ENCODE assay signal across 9 mouse cellular contexts in the genomic region with DNA sequence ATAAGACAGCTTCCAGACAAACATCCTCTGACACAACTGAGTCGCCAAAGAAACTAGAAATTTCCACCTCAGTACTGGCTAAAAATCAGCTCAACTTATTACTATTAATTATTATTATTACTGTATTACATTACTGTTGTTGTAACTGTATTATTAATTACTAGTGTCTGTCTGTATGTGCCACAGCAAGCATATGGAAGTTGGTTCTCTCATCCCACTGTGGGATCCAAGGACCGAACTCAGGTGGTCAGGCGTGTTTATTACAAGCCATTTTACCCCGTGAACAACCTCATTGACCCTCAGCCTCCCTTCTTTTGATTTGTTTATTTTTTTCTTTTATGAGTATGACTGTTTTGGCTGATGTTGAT. TPM values are rescaled to one million over a fixed set of nuclear protein-coding genes. Genes with fewer than 3 reads are reported as not detected.
DNase-seq lines count a peak whose midpoint lies in the region; ATAC-seq and TF ChIP-seq lines count a peak whose summit lies in the region.
"Had no signal": no experiment of that assay in that cellular context is flagged by ENCODE, and none has a peak within 500 bp of the region (broad histone marks: within the 10 kb centered on the region; RNA-seq: fewer than 3 reads in every experiment).

No protein-coding gene starts in this region.

- ATAC-seq in heart, embryonic 11.5 days (replicated peaks; ENCODE audit: insufficient number of reproducible peaks, low FRiP score, low TSS enrichment) = no peak
- ATAC-seq in G1E (ENCODE audit: extremely low read depth, insufficient number of reproducible peaks, low FRiP score, poor library complexity, severe bottlenecking) = no peak
- peak; percentile 46 for ATAC-seq in hindbrain, embryonic 12.5 days (ENCODE audit: low FRiP score)

- TF ChIP-seq CTCF in G1E (IDR thresholded peaks at IDR 0.05; ENCODE audit: low read depth, low read length) = no peak

- peak overlapping the region; percentile 73 for H3K4me2 ChIP-seq in heart, embryonic 11.5 days
- H3K4me2 ChIP-seq in hindbrain, embryonic 12.5 days (replicated peaks) = no peak overlapping the region

- H3K4me3 ChIP-seq in heart, embryonic 11.5 days (ENCODE audit: low read depth, low read length) = no peak overlapping the region
- H3K4me3 ChIP-seq in heart, embryonic 10.5 days = no peak overlapping the region
- peak overlapping the region; percentile 73 for H3K4me3 ChIP-seq in G1E (ENCODE audit: low read depth, low read length)
- H3K4me3 ChIP-seq in hindbrain, embryonic 12.5 days = no peak overlapping the region
- peak overlapping the region; percentile 69 for H3K4me3 ChIP-seq in macrophage (ENCODE audit: inconsistent target)

- H3K4me1 ChIP-seq in heart, embryonic 11.5 days (ENCODE audit: control insufficient read depth, insufficient read depth, low read length) = no peaks in the 10 kb centered on the region
- H3K4me1 ChIP-seq in heart, embryonic 10.5 days = 0 out of 2 replicates have a peak, but pooled peaks cover 4% of the 10 kb centered on the region
- peaks cover 16% of the 10 kb centered on the region for H3K4me1 ChIP-seq in G1E (ENCODE audit: insufficient read depth, low read depth, low read length)
- 0 out of 2 replicates have a peak, but pooled peaks cover 4% of the 10 kb centered on the region for H3K4me1 ChIP-seq in hindbrain, embryonic 12.5 days

- peaks cover 2% of the 10 kb centered on the region; the same call in 1 of the 2 replicates for H3K27me3 ChIP-seq in heart, embryonic 11.5 days (ENCODE audit: control insufficient read depth, insufficient read depth, low read length)
- H3K27me3 ChIP-seq in heart, embryonic 10.5 days (ENCODE audit: insufficient read depth, poor library complexity, severe bottlenecking) = no peaks in the 10 kb centered on the region
- H3K27me3 ChIP-seq in G1E (ENCODE audit: insufficient read depth, low read length) = peaks cover 2% of the 10 kb centered on the region; the same call in 1 of the 2 replicates
- no peaks in the 10 kb centered on the region for H3K27me3 ChIP-seq in hindbrain, embryonic 12.5 days

- H3K36me3 ChIP-seq in heart, embryonic 11.5 days (ENCODE audit: control insufficient read depth, insufficient read depth, low read length) = no peaks in the 10 kb centered on the region
- no peaks in the 10 kb centered on the region for H3K36me3 ChIP-seq in heart, embryonic 10.5 days
- H3K36me3 ChIP-seq in G1E (replicated peaks) = peaks cover 14% of the 10 kb centered on the region
- no peaks in the 10 kb centered on the region for H3K36me3 ChIP-seq in hindbrain, embryonic 12.5 days
- peaks cover 39% of the 10 kb centered on the region for H3K36me3 ChIP-seq in macrophage (ENCODE audit: inconsistent target)

- no peak overlapping the region for H3K27ac ChIP-seq in heart, embryonic 11.5 days (ENCODE audit: low read depth, low read length)
- no peak overlapping the region for H3K27ac ChIP-seq in heart, embryonic 10.5 days
- H3K27ac ChIP-seq in hindbrain, embryonic 12.5 days = no peak overlapping the region
- H3K27ac ChIP-seq in macrophage = no peak overlapping the region

- no peaks in the 10 kb centered on the region for H3K9me3 ChIP-seq in heart, embryonic 11.5 days (replicated peaks; ENCODE audit: control insufficient read depth, low read length)
- no peaks in the 10 kb centered on the region for H3K9me3 ChIP-seq in heart, embryonic 10.5 days
- H3K9me3 ChIP-seq in G1E (replicated peaks) = no peaks in the 10 kb centered on the region
- H3K9me3 ChIP-seq in hindbrain, embryonic 12.5 days (replicated peaks) = no peaks in the 10 kb centered on the region

- no peak overlapping the region for H3K9ac ChIP-seq in heart, embryonic 11.5 days (ENCODE audit: low read depth, low read length)
- no peak overlapping the region for H3K9ac ChIP-seq in hindbrain, embryonic 12.5 days

- H3K79me2 ChIP-seq in macrophage (ENCODE audit: inconsistent target) = no peaks in the 10 kb centered on the region

- WGBS in heart, embryonic 11.5 days (ENCODE audit: insufficient replicate concordance) = 11% methylated on average over 4 of the region's 4 CpGs
- WGBS in heart, embryonic 10.5 days = 13% methylated on average over 4 of the region's 4 CpGs
- 14% methylated on average over 4 of the region's 4 CpGs for WGBS in hindbrain, embryonic 12.5 days
- WGBS in macrophage (ENCODE audit: missing documents) = 40% methylated on average over 4 of the region's 4 CpGs

- DNase-seq in heart, embryonic 10.5 days (ENCODE audit: low spot score) = no peak
- no peak for DNase-seq in G1E (ENCODE audit: low spot score)
- no peak for DNase-seq in retina, postnatal 1 day
- no peak for DNase-seq in left cerebral cortex, adult 8-10 months (ENCODE audit: low spot score in 2 of 2)
- DNase-seq in gastrocnemius, postnatal 10 days = no peak

RNA-seq across cellular contexts. Expression of a gene that starts 26.0 kb away (rescaled TPM):
- polyA plus RNA-seq in heart, embryonic 11.5 days (2014; fragmentation: Nextera tagmentation; extraction: Ambion mirVana) = 0.67 and 0.99 TPM in 2 replicates
- polyA plus RNA-seq in heart, embryonic 10.5 days (2016; fragmentation: Nextera tagmentation; extraction: Ambion mirVana) = 0.62 and 1.5 TPM in 2 replicates
- total RNA-seq in G1E (2014; fragmentation: Nextera tagmentation) = 2.3 and 5.8 TPM in 2 replicates
- total RNA-seq in G1E (2017) = 13.8 and 18.2 TPM in 2 replicates
- polyA plus RNA-seq in G1E (2012) = 0.21 and 0.41 TPM in 2 replicates
- 1.2 and 1.4 TPM in 2 replicates for polyA plus RNA-seq in hindbrain, embryonic 12.5 days (2016; fragmentation: Nextera tagmentation; extraction: Ambion mirVana)
- total RNA-seq in macrophage (2018; cell fraction: chromatin; rRNA removed) = 100 to 1,000 TPM in 16 of 26 experiments, 10 to 100 TPM in 10; 17.9 to 559 (median 182) TPM
- 100 to 1,000 TPM in 14 of 26 experiments, 10 to 100 TPM in 12; 30.2 to 460 (median 206) TPM for total RNA-seq in macrophage (2018; cell fraction: cytosol; rRNA removed)
- 100 to 1,000 TPM in 15 of 26 experiments, 10 to 100 TPM in 11; 29.9 to 507 (median 257) TPM for total RNA-seq in macrophage (2018; cell fraction: nucleus; rRNA removed)
- polyA plus RNA-seq in macrophage (2018) = 14.8 to 76.4 TPM (median 35.5 TPM) in 3 replicates
- 1 to 10 TPM in 2 of 4 experiments, under 1 TPM in 1, not detected in 1; 0.74 to 2.8 (median 1.1) TPM for total RNA-seq in left cerebral cortex, adult 8-10 months (2022)
- total RNA-seq in gastrocnemius, postnatal 10 days (2021) = under 1 TPM; 0.25 to 0.52 TPM
- total RNA-seq: left cerebral cortex, postnatal 14 days had no signal

RNA-seq across cellular contexts. Expression of a gene that starts 28.3 kb away (rescaled TPM):
- 8.4 and 10.6 TPM in 2 replicates for polyA plus RNA-seq in heart, embryonic 11.5 days (2014; fragmentation: Nextera tagmentation; extraction: Ambion mirVana)
- polyA plus RNA-seq in heart, embryonic 10.5 days (2016; fragmentation: Nextera tagmentation; extraction: Ambion mirVana) = 10.9 and 12.2 TPM in 2 replicates
- total RNA-seq in G1E (2014; fragmentation: Nextera tagmentation) (9.1 and 10.5 TPM in 2 replicates), G1E (2017) (11.7 and 14.8 TPM in 2 replicates)
- polyA plus RNA-seq in G1E (2012) (8.0 and 13.7 TPM in 2 replicates), macrophage (2018) (0.12 TPM in 1 of 3 replicates, not detected in the others)
- polyA plus RNA-seq in hindbrain, embryonic 12.5 days (2016; fragmentation: Nextera tagmentation; extraction: Ambion mirVana) = 5.2 and 7.6 TPM in 2 replicates
- total RNA-seq in macrophage (2018; cell fraction: chromatin; rRNA removed) = not detected
- total RNA-seq in macrophage (2018; cell fraction: cytosol; rRNA removed) = under 1 TPM in 16 of 26 experiments, not detected in 10; 0.06 to 0.25 (median 0.14) TPM
- total RNA-seq in macrophage (2018; cell fraction: nucleus; rRNA removed) = under 1 TPM in 5 of 26 experiments, not detected in 21; 0.20 to 0.39 (median 0.31) TPM
- total RNA-seq in left cerebral cortex, adult 8-10 months (2022) = 10 to 100 TPM; 12.6 to 17.6 (median 15.8) TPM
- 1 to 10 TPM; 6.6 to 7.0 TPM for total RNA-seq in gastrocnemius, postnatal 10 days (2021)

Comparison
In these comparisons a context has a peak if more than half of its experiments do, and no peak if none do; other contexts are left out.
1. H3K4me3 ChIP-seq: peak in G1E (single experiment) and macrophage (single experiment); none in heart, embryonic 11.5 days (single experiment), heart, embryonic 10.5 days (single experiment) and hindbrain, embryonic 12.5 days (single experiment).